Mouse (Mus musculus): ENCODE data around the gene Cage1. TPM values are rescaled to one million over a fixed set of nuclear protein-coding genes. Genes with fewer than 3 reads are reported as not detected.

The Cage1 gene
- total and polyA plus RNA-seq, 3 experiments: 0.33 to 7.2 (median 2.9) TPM

DNA sequence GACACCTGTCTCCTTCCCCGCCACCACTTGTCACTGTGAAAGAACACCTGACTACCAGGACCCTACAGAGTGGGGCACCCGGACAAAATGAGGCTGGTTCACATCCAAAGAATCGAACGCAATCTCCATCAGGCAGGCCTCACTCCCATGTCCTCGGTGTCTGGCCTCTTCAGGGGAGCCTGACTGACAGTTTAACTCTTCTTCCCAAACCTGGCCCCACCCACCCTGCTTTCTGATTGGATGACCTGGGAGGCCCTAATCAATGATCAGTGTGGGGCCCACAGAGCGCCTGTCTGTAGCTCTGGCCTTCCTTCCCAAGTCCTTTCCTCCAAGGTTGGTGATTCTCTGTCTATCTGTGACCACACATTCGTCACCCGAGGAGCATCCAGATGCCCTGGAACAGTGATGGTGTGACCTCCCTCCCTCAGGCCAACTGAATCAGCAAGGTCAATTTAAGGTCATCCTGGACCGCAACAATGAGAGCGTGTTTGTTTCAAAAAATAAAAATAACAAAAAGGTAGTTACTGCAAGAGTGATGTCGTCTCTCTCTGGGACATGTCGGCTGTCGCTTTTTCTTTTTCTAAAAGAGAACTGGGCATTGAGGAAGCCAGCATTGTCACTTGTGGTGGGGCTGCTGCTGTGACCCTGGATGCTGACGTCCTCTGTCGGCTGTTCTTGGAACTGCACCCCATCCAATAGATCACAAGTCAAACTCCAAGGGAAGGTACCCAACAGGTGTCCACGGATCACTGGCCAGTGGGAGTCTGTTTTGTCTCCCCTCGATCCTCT, 71.5 kb downstream of the Cage1 start:
- TF ChIP-seq CTCF (IDR thresholded peaks at IDR 0.05; ENCODE audit: low read depth, low read length) (peak; percentile 98), POLR2AphosphoS5 (IDR thresholded peaks at IDR 0.05; ENCODE audit: insufficient replicate concordance, low read depth, low read length) (no peak)
- H3K4me3 ChIP-seq (ENCODE audit: low read depth, low read length): peak overlapping the region; percentile 68
- no peaks in the 10 kb centered on the region for H3K9me3 ChIP-seq (replicated peaks)
- H3K36me3 ChIP-seq (replicated peaks): peaks cover 5% of the 10 kb centered on the region
- H3K4me1 ChIP-seq (ENCODE audit: insufficient read depth, low read depth, low read length): peaks cover 65% of the 10 kb centered on the region
- DNase-seq (ENCODE audit: low spot score) (peak; percentile 90), ATAC-seq (ENCODE audit: extremely low read depth, insufficient number of reproducible peaks, low FRiP score, poor library complexity, severe bottlenecking) (peak; percentile 92)
- H3K27me3 ChIP-seq (ENCODE audit: insufficient read depth, low read length): no peaks in the 10 kb centered on the region

- H3K4me3 ChIP-seq (ENCODE audit: low read depth, low read length): peak overlapping the region; percentile 68
- peaks cover 68% of the 10 kb centered on the region for H3K4me1 ChIP-seq (ENCODE audit: insufficient read depth, low read depth, low read length)
- H3K27me3 ChIP-seq (ENCODE audit: insufficient read depth, low read length): no peaks in the 10 kb centered on the region
- ATAC-seq (ENCODE audit: extremely low read depth, insufficient number of reproducible peaks, low FRiP score, poor library complexity, severe bottlenecking) (no peak), DNase-seq (ENCODE audit: low spot score) (no peak)
- H3K36me3 ChIP-seq (replicated peaks): no peaks in the 10 kb centered on the region
- no peaks in the 10 kb centered on the region for H3K9me3 ChIP-seq (replicated peaks)
- TF ChIP-seq CTCF (IDR thresholded peaks at IDR 0.05; ENCODE audit: low read depth, low read length): no peak
- no peak for TF ChIP-seq GATA2 (IDR thresholded peaks at IDR 0.05; ENCODE audit: borderline replicate concordance, low read depth, low read length)
- no peak for TF ChIP-seq TAL1 (conservative IDR thresholded peaks at IDR 0.05; ENCODE audit: low read depth, low read length)
- no peak for TF ChIP-seq POLR2AphosphoS5 (IDR thresholded peaks at IDR 0.05; ENCODE audit: insufficient replicate concordance, low read depth, low read length)
- no peak for TF ChIP-seq GATA1 (IDR thresholded peaks at IDR 0.05; ENCODE audit: borderline replicate concordance, low read length)
These were observed 72.5 kb downstream of the Cage1 start for GRCm38 (mm10) chr13:37964128-37965087.

DNA sequence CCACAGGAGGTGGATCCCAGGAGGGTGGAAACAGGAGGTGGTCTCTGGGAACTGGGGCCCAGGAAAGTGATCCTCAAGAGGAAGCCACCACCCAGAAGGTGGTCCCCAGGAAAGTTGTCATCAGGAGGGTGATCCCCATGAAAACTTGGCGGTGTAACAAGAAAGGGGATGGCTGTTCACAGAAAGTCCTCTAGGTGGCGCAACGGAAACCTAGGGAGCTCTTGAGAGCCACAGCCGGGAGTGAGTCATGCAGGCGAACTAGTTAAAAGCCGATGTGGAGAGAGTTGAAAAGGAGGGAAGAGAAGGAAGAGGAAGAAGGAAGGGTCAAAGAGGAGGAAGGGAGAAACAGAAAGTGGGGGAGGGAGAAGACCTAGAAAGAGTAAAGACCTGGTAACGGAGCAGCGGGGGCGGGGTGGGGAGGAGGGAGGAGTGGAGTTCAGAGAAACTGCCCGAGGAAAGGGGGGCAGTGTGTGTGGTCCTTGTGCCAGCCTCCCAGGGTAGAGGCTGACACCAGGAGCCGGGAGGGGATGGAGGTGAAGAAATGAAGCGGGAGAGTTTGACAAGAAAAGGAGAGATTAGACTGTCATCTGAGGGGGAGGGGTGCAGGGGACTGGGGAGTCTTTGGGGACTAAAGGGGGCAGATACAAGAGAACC, 73.4 kb downstream of the Cage1 start:
- TF ChIP-seq CTCF (IDR thresholded peaks at IDR 0.05; ENCODE audit: low read depth, low read length) (peak; percentile 79), POLR2AphosphoS5 (IDR thresholded peaks at IDR 0.05; ENCODE audit: insufficient replicate concordance, low read depth, low read length) (no peak), GATA2 (IDR thresholded peaks at IDR 0.05; ENCODE audit: borderline replicate concordance, low read depth, low read length) (no peak), GATA1 (IDR thresholded peaks at IDR 0.05; ENCODE audit: borderline replicate concordance, low read length) (no peak), TAL1 (conservative IDR thresholded peaks at IDR 0.05; ENCODE audit: low read depth, low read length) (no peak)
- Histone ChIP-seq H3K9me3 (replicated peaks) (peaks cover 9% of the 10 kb centered on the region), H3K4me1 (ENCODE audit: insufficient read depth, low read depth, low read length) (peaks cover 71% of the 10 kb centered on the region), H3K4me3 (ENCODE audit: low read depth, low read length) (peak overlapping the region; percentile 68), H3K36me3 (replicated peaks) (no peaks in the 10 kb centered on the region), H3K27me3 (ENCODE audit: insufficient read depth, low read length) (no peaks in the 10 kb centered on the region)
- ATAC-seq (ENCODE audit: extremely low read depth, insufficient number of reproducible peaks, low FRiP score, poor library complexity, severe bottlenecking): no peak; the same call in 1 of the 2 replicates
- DNase-seq (ENCODE audit: low spot score): peak; percentile 79

DNA sequence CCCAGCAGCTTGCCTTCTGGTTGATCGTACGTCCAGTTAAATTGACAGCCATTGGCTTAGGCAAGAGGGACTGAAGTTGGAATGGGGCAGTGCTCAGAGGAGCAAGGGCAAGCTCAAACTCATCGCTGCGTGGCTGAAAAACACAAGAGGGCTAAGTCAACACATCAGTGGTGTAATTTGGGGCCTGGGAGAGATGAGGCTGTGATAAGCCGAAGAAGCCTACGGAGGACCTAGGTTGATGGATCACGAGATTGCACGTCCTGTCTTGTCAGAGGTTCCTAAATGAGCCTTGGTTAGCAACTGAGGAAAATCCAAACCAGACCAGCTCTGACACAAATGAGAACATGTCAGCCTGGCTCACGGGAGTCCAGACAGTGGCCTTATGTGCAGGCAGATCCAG, 74.3 kb downstream of the Cage1 start:
- Histone ChIP-seq H3K27me3 (ENCODE audit: insufficient read depth, low read length) (no peaks in the 10 kb centered on the region), H3K4me1 (ENCODE audit: insufficient read depth, low read depth, low read length) (peaks cover 76% of the 10 kb centered on the region), H3K9me3 (replicated peaks) (peaks cover 13% of the 10 kb centered on the region), H3K4me3 (ENCODE audit: low read depth, low read length) (no peak overlapping the region), H3K36me3 (replicated peaks) (no peaks in the 10 kb centered on the region)
- no peak for ATAC-seq (ENCODE audit: extremely low read depth, insufficient number of reproducible peaks, low FRiP score, poor library complexity, severe bottlenecking)
- TF ChIP-seq CTCF (IDR thresholded peaks at IDR 0.05; ENCODE audit: low read depth, low read length) (no peak), TAL1 (conservative IDR thresholded peaks at IDR 0.05; ENCODE audit: low read depth, low read length) (no peak), GATA2 (IDR thresholded peaks at IDR 0.05; ENCODE audit: borderline replicate concordance, low read depth, low read length) (no peak), POLR2AphosphoS5 (IDR thresholded peaks at IDR 0.05; ENCODE audit: insufficient replicate concordance, low read depth, low read length) (no peak), GATA1 (IDR thresholded peaks at IDR 0.05; ENCODE audit: borderline replicate concordance, low read length) (no peak)
- DNase-seq (ENCODE audit: low spot score): no peak

GRCm38 (mm10) chr13:37959936-37960335, 76.9 kb downstream of the Cage1 start:
- ATAC-seq (ENCODE audit: extremely low read depth, insufficient number of reproducible peaks, low FRiP score, poor library complexity, severe bottlenecking): no peak
- TF ChIP-seq TAL1 (conservative IDR thresholded peaks at IDR 0.05; ENCODE audit: low read depth, low read length) (no peak), GATA1 (IDR thresholded peaks at IDR 0.05; ENCODE audit: borderline replicate concordance, low read length) (no peak), GATA2 (IDR thresholded peaks at IDR 0.05; ENCODE audit: borderline replicate concordance, low read depth, low read length) (no peak), POLR2AphosphoS5 (IDR thresholded peaks at IDR 0.05; ENCODE audit: insufficient replicate concordance, low read depth, low read length) (no peak), CTCF (IDR thresholded peaks at IDR 0.05; ENCODE audit: low read depth, low read length) (no peak)
- Histone ChIP-seq H3K4me1 (ENCODE audit: insufficient read depth, low read depth, low read length) (peaks cover 56% of the 10 kb centered on the region), H3K4me3 (ENCODE audit: low read depth, low read length) (no peak overlapping the region), H3K27me3 (ENCODE audit: insufficient read depth, low read length) (no peaks in the 10 kb centered on the region), H3K36me3 (replicated peaks) (no peaks in the 10 kb centered on the region), H3K9me3 (replicated peaks) (peaks cover 13% of the 10 kb centered on the region)
- no peak for DNase-seq (ENCODE audit: low spot score)
